Mouse (Mus musculus) ES-Bruce4 (cell line): ENCODE measurements at regions not wholly inside any gene's neighbourhood (a gene's known extent, or its start where the extent isn't known, plus 50 kb on each side); places are given as distances from the start of the nearest gene placed in this dataset.

Experiments used
- H3K27ac ChIP-seq: 2 replicates; pipeline ENCODE4 v1.5.1; 2012; ENCODE audit warnings: low read length, inconsistent platforms; ENCODE audit not compliant: insufficient read depth
- H3K27me3 ChIP-seq: 2 replicates; pipeline ENCODE4 v1.6.1; 2012; ENCODE audit warnings: mild to moderate bottlenecking, low read length, inconsistent platforms; ENCODE audit not compliant: control insufficient read depth, poor library complexity, insufficient read depth, severe bottlenecking
- H3K36me3 ChIP-seq: 2 replicates; pipeline ENCODE4 v1.6.1; 2012; ENCODE audit warnings: inconsistent platforms, mild to moderate bottlenecking, low read length, moderate library complexity; ENCODE audit not compliant: control insufficient read depth, poor library complexity, insufficient read depth, severe bottlenecking
- H3K4me1 ChIP-seq: one replicate; pipeline ENCODE4 v1.8.1; 2011; ENCODE audit warnings: low read length; ENCODE audit not compliant: control insufficient read depth, insufficient read depth
- H3K4me3 ChIP-seq: 2 replicates; pipeline ENCODE4 v1.5.1; 2011; ENCODE audit warnings: low read depth, mild to moderate bottlenecking, low read length
- H3K9ac ChIP-seq: 2 replicates; pipeline ENCODE4 v1.6.1; 2012; ENCODE audit warnings: low read depth, mild to moderate bottlenecking, inconsistent platforms; ENCODE audit not compliant: poor library complexity, severe bottlenecking
- H3K9me3 ChIP-seq: replicated peaks from 2 replicates; pipeline ENCODE4 v1.6.1; 2012; ENCODE audit warnings: mild to moderate bottlenecking, low read length, inconsistent platforms; ENCODE audit not compliant: control insufficient read depth, poor library complexity, insufficient read depth, severe bottlenecking
- CTCF ChIP-seq: IDR thresholded peaks from one replicate; pipeline ENCODE4 v1.8.1; 2011; ENCODE audit warnings: low read depth, low read length
- EP300 ChIP-seq: IDR thresholded peaks from 2 replicates; pipeline ENCODE4 v1.6.1; 2011; ENCODE audit warnings: low read depth, low read length; ENCODE audit not compliant: insufficient read depth
- POLR2A ChIP-seq: IDR thresholded peaks from one replicate; pipeline ENCODE4 v1.8.1; 2011; ENCODE audit warnings: low read length; ENCODE audit not compliant: insufficient read depth

GRCm38 (mm10) chr10:98231017-98231416 lies 504.5 kb upstream of the C030005K15Rik start:
- Histone ChIP-seq H3K27ac (no peak overlapping the region), H3K9ac (no peak overlapping the region), H3K4me1 (no peaks in the 10 kb centered on the region), H3K27me3 (no peaks in the 10 kb centered on the region), H3K9me3 (no peaks in the 10 kb centered on the region), H3K4me3 (no peak overlapping the region), H3K36me3 (no peaks in the 10 kb centered on the region)
- no peak for TF ChIP-seq CTCF
- TF ChIP-seq EP300 = no peak
- TF ChIP-seq POLR2A = no peak

- Histone ChIP-seq H3K36me3 (no peaks in the 10 kb centered on the region), H3K4me3 (no peak overlapping the region), H3K9me3 (no peaks in the 10 kb centered on the region), H3K27ac (no peak overlapping the region), H3K9ac (no peak overlapping the region), H3K27me3 (no peaks in the 10 kb centered on the region), H3K4me1 (no peaks in the 10 kb centered on the region)
- TF ChIP-seq CTCF (no peak), POLR2A (no peak)
Measured at GRCm38 (mm10) chr10:98231705-98232235, 505.2 kb upstream of the C030005K15Rik start.

GRCm38 (mm10) chr10:98248311-98248710 lies 521.8 kb upstream of the C030005K15Rik start:
- no peaks in the 10 kb centered on the region for H3K27me3 ChIP-seq
- H3K4me1 ChIP-seq = no peaks in the 10 kb centered on the region
- H3K9ac ChIP-seq = no peak overlapping the region
- TF ChIP-seq CTCF (no peak), EP300 (no peak), POLR2A (no peak)
- H3K36me3 ChIP-seq = no peaks in the 10 kb centered on the region
- H3K4me3 ChIP-seq = no peak overlapping the region
- no peak overlapping the region for H3K27ac ChIP-seq
- no peaks in the 10 kb centered on the region; the same call in 1 of the 2 replicates for H3K9me3 ChIP-seq

GRCm38 (mm10) chr10:98257980-98258707 lies 531.6 kb upstream of the C030005K15Rik start:
- H3K4me1 ChIP-seq = no peaks in the 10 kb centered on the region
- TF ChIP-seq EP300 (no peak), CTCF (no peak), POLR2A (no peak)
- H3K27me3 ChIP-seq = no peaks in the 10 kb centered on the region
- no peaks in the 10 kb centered on the region for H3K9me3 ChIP-seq
- H3K9ac ChIP-seq = no peak overlapping the region
- no peaks in the 10 kb centered on the region for H3K36me3 ChIP-seq
- no peak overlapping the region for H3K27ac ChIP-seq
- H3K4me3 ChIP-seq = no peak overlapping the region

- Histone ChIP-seq H3K27me3 (no peaks in the 10 kb centered on the region), H3K4me1 (no peaks in the 10 kb centered on the region), H3K4me3 (no peak overlapping the region), H3K9me3 (no peaks in the 10 kb centered on the region), H3K9ac (no peak overlapping the region), H3K27ac (no peak overlapping the region), H3K36me3 (no peaks in the 10 kb centered on the region)
- TF ChIP-seq POLR2A (no peak), EP300 (no peak), CTCF (no peak)
Measured at GRCm38 (mm10) chr10:98259283-98259682, 532.7 kb upstream of the C030005K15Rik start.

- no peak overlapping the region for H3K9ac ChIP-seq
- H3K9me3 ChIP-seq = no peaks in the 10 kb centered on the region
- TF ChIP-seq POLR2A = no peak
- no peak for TF ChIP-seq EP300
- TF ChIP-seq CTCF = no peak
- H3K4me3 ChIP-seq = no peak overlapping the region
- no peaks in the 10 kb centered on the region for H3K4me1 ChIP-seq
- H3K27ac ChIP-seq = no peak overlapping the region
- no peaks in the 10 kb centered on the region for H3K27me3 ChIP-seq
- no peaks in the 10 kb centered on the region for H3K36me3 ChIP-seq
Measured at GRCm38 (mm10) chr10:98268511-98268910, 542.0 kb upstream of the C030005K15Rik start.
